Mouse (Mus musculus) cerebellum, adult 2 months (tissue): ENCODE data around the gene Ak3. TPM values are rescaled to one million over a fixed set of nuclear protein-coding genes. Genes with fewer than 3 reads are reported as not detected.
"Not testable (repeated sequence)": the region's sequence is repeated elsewhere in the genome, so short reads cannot be mapped to it uniquely, and the experiment has no call there.

Experiments used
- DNase-seq, 2 experiments: peaks; one replicate each; pipeline ENCODE4 v3.0.0; 2021
- H3K27ac ChIP-seq: fragments of 200-500 bp; 2 replicates; pipeline ENCODE4 v1.5.1; 2012; ENCODE audit warnings: low read length, control low read depth, inconsistent platforms; ENCODE audit not compliant: insufficient read depth
- H3K27me3 ChIP-seq: fragments of 200-500 bp; 2 replicates; pipeline ENCODE4 v1.6.1; 2012; ENCODE audit warnings: inconsistent platforms, mild to moderate bottlenecking, low read length, moderate library complexity; ENCODE audit not compliant: control insufficient read depth, insufficient read depth
- H3K4me1 ChIP-seq: fragments of 200-500 bp; 2 replicates; pipeline ENCODE4 v1.6.1; 2011; ENCODE audit warnings: low read length; ENCODE audit not compliant: control insufficient read depth, insufficient read depth
- H3K4me3 ChIP-seq: fragments of 200-500 bp; replicated peaks from 2 replicates; pipeline ENCODE3; 2011; ENCODE audit warnings: mild to moderate bottlenecking, low read depth, low read length, control low read depth; ENCODE audit not compliant: insufficient read depth
- CTCF ChIP-seq: fragments of 200-500 bp; IDR thresholded peaks from 2 replicates; pipeline ENCODE4 v1.5.1; 2011; ENCODE audit warnings: low read depth, mild to moderate bottlenecking, control low read depth, low read length, moderate library complexity, borderline replicate concordance; ENCODE audit not compliant: insufficient read depth
- POLR2A ChIP-seq: fragments of 200-500 bp; IDR thresholded peaks from 2 replicates; pipeline ENCODE4 v1.6.1; 2011; ENCODE audit warnings: low read length, control low read depth, borderline replicate concordance; ENCODE audit not compliant: insufficient read depth
- WGBS: fragments of 180-500 bp; shearing (Covaris S2); methylation state at CpG from one replicate; pipeline ENCODE4 v1.1.7; 2018; 5-methylcytosine and 5-hydroxymethylcytosine counted together
- polyA plus RNA-seq: library from polyadenylated mRNA; depleted of rRNA; stranded (reverse); fragments of >200 nt; gene quantifications from 2 replicates; pipeline ENCODE4 v1.2.3, GENCODE M21; 2012

Ak3 gene
- polyA plus RNA-seq, 1 experiment: 64.7 TPM

GRCm38 (mm10) chr19:29009046-29009445, 38.7 kb downstream of the Ak3 start:
- no peak for DNase-seq
- WGBS: 89% methylated on average over 11 of the region's 11 CpGs

GRCm38 (mm10) chr19:29008069-29008706, 39.6 kb downstream of the Ak3 start:
- TF ChIP-seq POLR2A (no peak), CTCF (no peak)
- 82% methylated on average over 3 of the region's 3 CpGs for WGBS
- no peak for DNase-seq

More at GRCm38 (mm10) chr19:29009046-29009445, 38.7 kb downstream of the Ak3 start:
- Histone ChIP-seq H3K4me3 (no peak overlapping the region), H3K27me3 (no peaks in the 10 kb centered on the region), H3K27ac (no peak overlapping the region), H3K4me1 (0 out of 2 replicates have a peak, but pooled peaks cover 3% of the 10 kb centered on the region)
- no peak for TF ChIP-seq CTCF
- TF ChIP-seq POLR2A: no peak

GRCm38 (mm10) chr19:29000321-29000720, 47.4 kb downstream of the Ak3 start:
- DNase-seq, H3K27me3 ChIP-seq, H3K27ac ChIP-seq, H3K4me3 ChIP-seq, H3K4me1 ChIP-seq: not testable (repeated sequence)
- WGBS: 96% methylated on average over 16 of the region's 16 CpGs

More at GRCm38 (mm10) chr19:29008069-29008706, 39.6 kb downstream of the Ak3 start:
- H3K27me3 ChIP-seq: no peaks in the 10 kb centered on the region
- no peak overlapping the region for H3K27ac ChIP-seq
- no peak overlapping the region for H3K4me3 ChIP-seq
- 0 out of 2 replicates have a peak, but pooled peaks cover 3% of the 10 kb centered on the region for H3K4me1 ChIP-seq

- 63% methylated on average over 4 of the region's 4 CpGs for WGBS
- H3K4me1 ChIP-seq: peaks cover 7% of the 10 kb centered on the region; the same call in 1 of the 2 replicates
These were observed 49.7 kb downstream of the Ak3 start for GRCm38 (mm10) chr19:28997976-28998630.

GRCm38 (mm10) chr19:28995366-28995765, 52.4 kb downstream of the Ak3 start:
- H3K4me3 ChIP-seq: no peak overlapping the region
- 68% methylated on average over 5 of the region's 5 CpGs for WGBS
- H3K27ac ChIP-seq: peak overlapping the region; percentile 38; the same call in 1 of the 2 replicates

More at GRCm38 (mm10) chr19:28997976-28998630, 49.7 kb downstream of the Ak3 start:
- no peak for TF ChIP-seq POLR2A
- TF ChIP-seq CTCF: no peak
- Histone ChIP-seq H3K27ac (no peak overlapping the region), H3K4me3 (no peak overlapping the region), H3K27me3 (no peaks in the 10 kb centered on the region)
- no peak for DNase-seq

GRCm38 (mm10) chr19:28994870-28995269, 52.9 kb downstream of the Ak3 start:
- Histone ChIP-seq H3K27me3 (no peaks in the 10 kb centered on the region), H3K4me3 (no peak overlapping the region), H3K27ac (peak overlapping the region; percentile 38; the same call in 1 of the 2 replicates), H3K4me1 (peaks cover 10% of the 10 kb centered on the region; the same call in 1 of the 2 replicates)
- DNase-seq: peak in 1 of 2 experiments; percentile 28
- WGBS: 13% methylated on average over 7 of the region's 7 CpGs
- TF ChIP-seq POLR2A: no peak
- no peak for TF ChIP-seq CTCF

More at GRCm38 (mm10) chr19:28995366-28995765, 52.4 kb downstream of the Ak3 start:
- TF ChIP-seq CTCF (no peak), POLR2A (no peak)
- H3K27me3 ChIP-seq: no peaks in the 10 kb centered on the region
- no peak for DNase-seq
- peaks cover 10% of the 10 kb centered on the region; the same call in 1 of the 2 replicates for H3K4me1 ChIP-seq

- H3K4me3 ChIP-seq: peak overlapping the region; percentile 38
- H3K27me3 ChIP-seq: no peaks in the 10 kb centered on the region
- WGBS: 57% methylated on average over 5 of the region's 5 CpGs
- DNase-seq: no peak
- TF ChIP-seq POLR2A: no peak
- no peak for TF ChIP-seq CTCF
- H3K27ac ChIP-seq: no peak overlapping the region
- peaks cover 14% of the 10 kb centered on the region; the same call in 1 of the 2 replicates for H3K4me1 ChIP-seq
These were observed 56.4 kb downstream of the Ak3 start for GRCm38 (mm10) chr19:28991391-28991790.
